Mouse (Mus musculus) G1E (cell line): ENCODE measurements around the gene Ap1s1.

Source experiments
- CTCF ChIP-seq: IDR thresholded peaks from 2 replicates; pipeline ENCODE4 v1.5.1; 2012; ENCODE audit warnings: low read depth, low read length, inconsistent platforms, mixed read lengths
- GATA1 ChIP-seq: IDR thresholded peaks from 2 replicates; pipeline ENCODE4 v1.6.1; 2012; ENCODE audit warnings: borderline replicate concordance, low read length, inconsistent platforms, mixed read lengths
- GATA2 ChIP-seq: IDR thresholded peaks from 2 replicates; pipeline ENCODE4 v1.6.1; 2012; ENCODE audit warnings: low read depth, low read length, inconsistent platforms, borderline replicate concordance
- POLR2AphosphoS5 ChIP-seq: IDR thresholded peaks from 2 replicates; pipeline ENCODE4 v1.6.1; 2012; ENCODE audit warnings: low read depth, low read length, inconsistent platforms; ENCODE audit not compliant: insufficient replicate concordance
- TAL1 ChIP-seq: conservative IDR thresholded peaks from 2 replicates; pipeline ENCODE4 v1.6.1; 2012; ENCODE audit warnings: low read depth, low read length, inconsistent platforms, mixed read lengths

GRCm38 (mm10) chr5:137036211-137036610 is 9.7 kb downstream of the Ap1s1 start:
- TF ChIP-seq CTCF (no peak), GATA2 (no peak), POLR2AphosphoS5 (no peak), GATA1 (no peak), TAL1 (no peak)
